Mouse (Mus musculus) lung, postnatal 14 days (tissue): Measurements from ENCODE around the gene Nrcam.
A peak's percentile ranks its signal among the peaks of the same experiment; 100 is the strongest.

Experiments used
- DNase-seq: peaks from one replicate; pipeline ENCODE4 v3.0.0; 2021

Gene Nrcam

DNA sequence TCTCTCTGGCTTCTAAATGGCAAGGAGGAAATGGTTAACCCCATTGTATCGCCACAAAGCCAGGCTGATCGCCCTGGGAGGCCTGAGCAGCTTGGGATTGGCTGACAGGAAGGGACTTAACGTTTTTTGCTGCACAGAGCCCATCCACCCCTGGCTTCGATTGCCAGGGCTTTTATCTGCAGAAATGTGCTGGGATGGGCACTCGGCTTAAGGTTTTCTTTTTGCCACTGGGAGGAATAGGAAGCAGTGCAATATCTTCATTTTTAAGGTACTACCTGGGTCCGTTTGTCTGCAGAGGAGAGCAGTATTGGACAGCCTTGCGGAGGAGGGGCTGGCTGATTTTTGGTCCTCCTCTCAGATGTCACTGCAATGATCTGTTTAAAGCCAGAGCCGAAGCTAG, 110.2 kb downstream of the Nrcam start:
- no peak for DNase-seq

DNA sequence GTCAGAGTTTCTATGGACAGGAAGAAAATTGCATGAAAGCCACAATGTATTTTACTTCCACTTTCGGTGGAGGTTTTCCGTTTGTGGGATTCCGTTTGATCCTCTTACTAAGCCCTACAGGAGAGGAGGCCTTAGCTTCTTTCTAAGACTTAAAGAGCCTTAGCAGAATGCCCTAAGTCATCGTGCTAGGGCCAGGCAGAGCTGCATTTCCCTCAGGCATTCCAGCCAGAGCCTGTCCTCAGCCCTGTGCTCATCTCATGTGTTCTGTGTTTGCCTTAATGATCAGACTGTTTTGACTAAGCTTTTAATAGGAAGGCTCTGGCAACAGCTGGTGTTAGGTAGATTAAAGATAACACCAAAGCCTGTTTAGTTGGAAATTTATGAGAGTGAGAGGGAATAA, 111.5 kb downstream of the Nrcam start:
- no peak for DNase-seq

DNA sequence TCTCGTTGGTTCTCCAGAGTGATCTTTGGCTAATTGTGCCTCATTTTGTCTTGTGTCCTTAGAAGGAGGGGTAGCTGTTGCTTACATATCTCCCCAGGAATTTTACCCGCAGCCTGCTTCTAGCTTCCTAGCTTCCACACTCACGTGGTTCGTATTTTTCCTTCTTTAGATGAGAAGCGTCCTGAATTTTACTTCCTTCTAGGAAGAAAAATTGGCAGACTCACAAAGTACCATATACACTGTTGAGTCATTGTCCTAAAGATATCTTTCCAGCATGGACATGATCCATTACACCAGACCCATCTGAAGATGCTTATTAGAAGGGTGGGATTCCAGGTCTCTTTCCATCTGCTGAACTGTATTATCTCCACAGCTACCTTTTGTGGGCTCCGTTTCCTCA, 122.2 kb downstream of the Nrcam start:
- no peak for DNase-seq

DNA sequence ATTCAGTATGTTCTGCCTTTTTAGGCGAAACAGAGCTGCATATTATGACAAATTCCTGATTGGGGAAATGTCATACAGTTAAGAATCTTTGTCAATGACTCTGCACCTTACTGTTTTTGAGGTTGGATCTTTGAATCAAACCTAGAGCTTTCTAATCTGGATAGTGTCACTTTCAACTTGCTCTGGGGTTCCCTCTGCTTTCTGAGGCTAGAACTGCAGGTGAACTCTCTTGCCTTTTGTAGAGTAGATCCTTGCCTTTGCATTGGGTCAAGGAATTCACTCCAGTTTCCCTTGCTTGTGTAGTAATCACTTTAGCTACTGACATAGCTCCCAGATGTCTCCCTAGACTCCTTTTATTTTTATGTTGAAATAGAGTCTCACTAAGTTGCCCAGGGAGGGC, 123.1 kb downstream of the Nrcam start:
- no peak for DNase-seq

DNA sequence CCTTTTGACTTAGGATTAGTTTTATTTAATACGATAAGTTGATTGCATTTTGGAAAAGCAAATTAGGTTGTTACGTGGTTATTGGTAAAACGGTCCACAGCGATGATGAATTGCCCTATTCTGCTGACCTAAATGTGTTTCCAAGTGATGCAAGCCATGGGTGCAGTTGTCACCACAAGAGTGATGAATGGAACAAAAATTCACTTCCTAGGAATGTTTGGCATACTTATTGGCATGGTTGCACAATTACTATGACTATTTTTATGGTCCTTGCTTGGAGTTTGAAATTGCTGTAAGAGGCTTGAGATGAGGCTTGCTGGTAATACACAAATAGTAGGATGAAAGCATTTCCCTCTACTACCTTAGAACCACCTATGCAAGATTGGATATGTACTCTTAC, 125.1 kb downstream of the Nrcam start:
- DNase-seq: no peak

DNA sequence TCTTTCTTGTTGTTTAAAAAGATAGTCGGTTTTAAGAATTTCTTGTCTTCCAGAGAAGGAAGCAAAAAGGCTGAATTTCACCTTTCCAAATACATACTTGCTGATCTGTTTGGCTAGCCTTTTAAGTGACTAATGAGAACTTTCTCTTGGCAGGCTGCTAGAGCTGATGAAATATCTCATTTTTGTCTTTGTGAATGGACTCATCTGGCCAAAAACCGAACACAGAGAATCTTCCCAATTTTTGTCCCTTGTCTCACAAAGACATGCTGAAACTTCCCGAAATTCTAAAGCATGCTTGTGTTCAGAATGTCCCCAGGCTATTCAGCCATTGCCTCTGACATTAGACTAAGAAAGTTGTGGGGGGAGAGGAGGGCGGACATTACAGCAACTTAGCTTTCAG, 129.3 kb downstream of the Nrcam start:
- peak; percentile 4 for DNase-seq

DNA sequence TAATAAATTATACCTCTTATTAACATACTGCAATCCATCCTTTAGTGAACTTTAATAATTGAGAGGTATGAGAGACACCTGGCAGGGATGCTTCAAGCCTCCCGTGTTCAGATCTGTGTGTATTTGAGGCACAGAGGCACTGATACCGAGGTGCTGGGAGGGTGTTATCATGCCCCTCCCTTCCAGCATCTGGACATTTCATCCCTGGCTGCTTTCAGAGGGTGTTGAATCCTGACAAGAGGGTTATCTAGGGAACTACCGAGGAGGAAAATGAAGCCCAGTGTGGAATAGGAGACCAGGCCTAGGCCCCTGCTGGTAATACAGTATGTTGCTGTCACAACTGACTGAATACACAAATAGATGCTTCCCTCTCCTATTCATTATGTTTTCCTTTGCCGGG, 133.8 kb downstream of the Nrcam start:
- DNase-seq: no peak

DNA sequence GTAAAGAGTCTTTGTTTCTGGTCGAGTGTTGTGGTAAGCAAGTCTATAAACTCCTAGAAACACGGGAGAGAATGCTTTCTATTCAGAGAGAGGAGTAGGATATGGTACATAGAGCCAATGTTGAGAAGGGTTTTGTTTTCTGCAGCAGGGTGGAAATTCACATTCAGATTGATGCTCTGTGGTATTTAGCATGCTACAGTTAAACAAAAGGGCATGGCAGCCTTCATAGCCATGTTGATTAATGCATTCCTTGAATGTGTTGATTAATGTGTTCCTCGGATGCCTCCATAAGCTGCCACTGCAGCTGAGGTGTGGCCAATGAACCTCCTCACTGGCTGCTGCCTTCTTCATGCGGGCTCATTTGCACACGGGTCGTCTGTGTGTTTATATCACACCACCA, 134.3 kb downstream of the Nrcam start:
- DNase-seq: no peak

DNA sequence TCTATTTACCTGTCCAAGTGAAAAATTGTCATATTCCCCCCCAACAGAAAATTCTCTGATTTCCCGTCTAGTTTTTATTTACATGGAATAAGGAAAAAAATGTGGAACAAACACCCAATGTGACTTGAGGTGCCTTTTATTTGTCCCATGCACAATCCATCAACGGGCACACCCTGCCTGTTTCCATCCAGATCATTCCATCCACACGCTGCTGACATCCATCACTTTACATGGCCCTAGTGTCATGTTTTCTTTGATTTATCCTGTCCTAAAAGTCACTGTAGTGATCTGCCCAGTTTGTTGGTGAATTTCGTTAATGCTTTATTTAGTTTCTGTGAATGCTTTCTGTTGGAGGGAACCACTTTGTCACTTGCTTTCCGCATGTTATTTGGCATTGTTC, 142.4 kb downstream of the Nrcam start:
- DNase-seq: no peak

DNA sequence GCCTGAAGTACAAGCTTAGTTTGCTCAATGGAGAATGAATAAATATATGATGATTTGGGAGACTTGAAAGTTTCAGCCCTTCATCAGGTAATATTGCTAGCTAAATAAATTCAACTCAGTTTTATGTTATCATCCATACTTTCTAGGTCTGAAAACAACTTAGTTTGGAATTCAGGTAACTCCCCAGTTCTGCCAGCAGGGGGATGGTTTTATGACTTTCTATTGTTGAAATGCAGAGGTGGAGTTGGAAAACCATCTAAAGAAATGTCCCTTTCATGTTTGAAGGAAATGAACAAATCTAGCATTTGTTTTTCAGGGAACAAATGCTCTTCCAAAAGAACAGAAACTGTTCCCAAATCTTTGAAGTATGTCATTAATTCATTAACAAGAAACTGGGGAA, 146.7 kb downstream of the Nrcam start:
- no peak for DNase-seq

DNA sequence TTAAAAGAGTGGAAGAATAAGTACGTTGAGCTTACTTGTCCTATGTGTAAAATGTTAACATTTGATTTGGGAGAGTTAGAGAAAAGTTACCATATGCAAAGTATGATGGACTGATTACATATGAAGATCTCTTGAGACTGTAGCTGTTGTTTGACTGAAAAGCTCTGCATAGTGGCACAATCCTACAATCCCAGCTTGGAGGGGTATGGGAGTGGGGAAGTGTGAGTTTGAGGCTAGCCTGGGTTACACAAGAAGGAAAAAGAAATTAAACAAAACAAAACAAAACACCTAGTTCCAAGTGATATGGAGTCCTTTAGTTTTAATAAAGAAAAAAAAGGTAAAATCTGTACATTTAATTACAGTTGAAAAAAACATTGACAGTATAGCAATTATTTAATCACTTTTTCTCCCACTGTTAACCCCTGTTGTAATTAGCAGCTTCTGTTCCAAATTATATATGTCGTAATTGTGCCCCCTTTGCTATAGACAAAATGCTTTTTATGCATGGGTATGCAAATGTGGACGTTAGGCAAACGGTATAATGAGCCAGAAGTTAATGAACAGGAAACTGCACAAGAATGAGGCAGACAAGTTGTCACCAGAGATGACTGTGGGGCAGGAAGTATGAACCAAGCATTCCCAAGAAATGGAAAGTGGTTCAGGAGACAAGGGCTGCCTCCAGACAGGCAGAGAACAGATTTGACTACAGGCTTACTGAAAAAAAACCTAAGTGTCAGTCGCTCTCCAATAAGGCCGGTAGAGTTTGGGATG, 150.8 kb downstream of the Nrcam start:
- no peak for DNase-seq

DNA sequence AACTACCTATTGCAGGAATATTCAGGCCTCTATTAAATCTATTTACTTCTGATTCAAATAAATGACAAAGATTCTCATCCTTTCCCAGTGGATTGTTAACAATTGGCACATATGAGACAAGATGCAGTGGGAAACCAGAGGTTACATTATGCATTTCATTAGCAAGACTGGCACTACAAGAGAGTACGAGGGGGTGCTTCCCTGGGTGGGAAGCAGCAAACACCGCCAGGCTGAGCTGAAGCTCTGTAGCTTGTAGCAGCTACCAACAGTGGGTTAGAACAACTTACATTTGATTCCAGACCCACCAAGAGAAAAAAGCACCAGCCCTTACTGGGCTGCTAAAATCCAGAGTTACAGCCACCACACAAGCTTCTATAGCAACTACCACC, 151.3 kb downstream of the Nrcam start:
- DNase-seq: no peak

DNA sequence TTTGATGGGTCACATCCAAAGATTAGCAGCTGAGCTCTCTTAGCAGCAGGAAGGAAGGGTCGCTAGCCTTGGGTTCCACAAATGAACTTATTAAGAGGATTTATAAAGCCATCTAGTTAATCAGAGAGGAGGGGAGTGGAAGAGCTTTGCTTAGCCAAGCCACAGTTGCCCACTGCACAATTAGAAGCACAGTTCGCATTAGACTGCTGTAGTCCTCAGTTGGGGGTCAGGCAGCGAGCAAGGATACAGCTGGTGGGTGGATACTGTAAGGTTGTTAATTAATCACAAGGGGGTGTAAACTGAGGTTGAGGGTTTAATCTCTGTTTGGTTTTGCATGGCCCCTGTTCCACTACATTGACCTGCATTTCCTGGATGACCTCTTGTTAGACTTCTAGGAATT, 152.7 kb downstream of the Nrcam start:
- no peak for DNase-seq

DNA sequence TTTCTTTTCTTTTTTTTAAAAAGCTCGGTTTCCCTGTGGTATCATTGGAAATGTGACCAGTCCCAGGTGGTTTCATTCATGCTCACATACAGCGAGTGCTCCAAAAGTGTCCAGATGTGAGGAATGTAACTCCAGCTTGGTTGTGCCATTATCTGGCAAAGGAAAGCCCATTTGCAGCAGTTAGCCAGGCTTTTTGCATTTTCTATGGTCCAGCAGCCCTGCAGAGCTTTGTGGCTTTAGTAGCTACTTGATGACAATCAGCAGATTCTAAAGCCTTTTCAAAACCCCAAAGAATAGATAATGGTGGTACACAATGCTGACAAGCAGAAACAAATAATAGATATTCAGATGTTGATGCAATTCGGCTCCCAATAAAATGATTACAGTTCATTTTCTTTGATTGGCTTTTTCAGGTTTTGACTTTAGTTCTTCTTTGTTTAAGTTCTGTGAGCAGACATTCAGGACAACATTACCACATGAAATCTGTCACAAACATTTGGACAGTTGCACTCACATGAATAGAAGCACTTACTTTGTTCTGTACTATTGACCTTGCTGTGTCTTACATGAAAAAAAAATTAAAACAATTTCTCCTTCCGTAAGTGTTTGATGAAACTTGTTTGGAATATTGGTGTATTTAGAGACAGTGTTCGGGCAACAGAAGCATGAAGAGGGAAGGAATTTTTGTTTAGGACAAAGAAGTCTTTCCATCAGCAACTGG, 164.2 kb downstream of the Nrcam start:
- peak; percentile 23 for DNase-seq

DNA sequence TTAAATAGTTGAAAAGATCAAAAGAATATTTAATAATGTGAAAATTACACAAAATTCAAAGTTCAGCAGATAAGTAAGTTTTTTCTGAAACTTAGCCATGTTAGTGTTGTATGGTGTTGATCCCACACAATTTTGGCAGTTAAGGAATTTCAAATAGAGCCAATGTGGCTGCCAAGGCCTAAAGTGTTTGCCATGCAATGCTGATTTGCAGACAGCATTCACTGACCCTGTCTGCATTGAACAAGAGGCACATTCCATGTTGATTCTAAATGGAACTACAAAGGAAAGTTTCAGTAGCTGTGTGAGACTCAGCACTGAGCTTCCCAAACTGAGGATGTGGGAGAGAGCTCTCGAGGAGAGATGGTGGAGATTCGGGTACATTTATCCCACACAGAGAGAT, 169.1 kb downstream of the Nrcam start:
- no peak for DNase-seq

DNA sequence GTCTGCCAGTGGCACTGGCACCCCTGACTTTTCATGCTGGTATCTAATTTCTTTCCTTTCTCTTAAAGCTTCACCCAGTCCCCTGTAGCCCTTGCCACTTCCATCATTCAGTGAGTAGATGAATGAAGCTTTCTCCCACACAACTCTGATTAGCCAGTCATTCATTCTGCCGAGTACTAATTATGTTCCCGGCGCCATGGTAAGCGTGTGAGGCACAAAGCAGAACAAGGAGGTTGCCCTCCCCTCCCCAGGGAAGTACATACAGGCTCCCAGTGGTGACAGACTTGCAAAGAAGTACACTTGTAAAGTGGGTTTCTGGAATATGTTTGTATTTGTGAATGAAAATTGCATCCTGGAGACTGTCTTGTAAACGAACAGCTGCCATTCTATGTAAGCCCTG, 170.2 kb downstream of the Nrcam start:
- no peak for DNase-seq

DNA sequence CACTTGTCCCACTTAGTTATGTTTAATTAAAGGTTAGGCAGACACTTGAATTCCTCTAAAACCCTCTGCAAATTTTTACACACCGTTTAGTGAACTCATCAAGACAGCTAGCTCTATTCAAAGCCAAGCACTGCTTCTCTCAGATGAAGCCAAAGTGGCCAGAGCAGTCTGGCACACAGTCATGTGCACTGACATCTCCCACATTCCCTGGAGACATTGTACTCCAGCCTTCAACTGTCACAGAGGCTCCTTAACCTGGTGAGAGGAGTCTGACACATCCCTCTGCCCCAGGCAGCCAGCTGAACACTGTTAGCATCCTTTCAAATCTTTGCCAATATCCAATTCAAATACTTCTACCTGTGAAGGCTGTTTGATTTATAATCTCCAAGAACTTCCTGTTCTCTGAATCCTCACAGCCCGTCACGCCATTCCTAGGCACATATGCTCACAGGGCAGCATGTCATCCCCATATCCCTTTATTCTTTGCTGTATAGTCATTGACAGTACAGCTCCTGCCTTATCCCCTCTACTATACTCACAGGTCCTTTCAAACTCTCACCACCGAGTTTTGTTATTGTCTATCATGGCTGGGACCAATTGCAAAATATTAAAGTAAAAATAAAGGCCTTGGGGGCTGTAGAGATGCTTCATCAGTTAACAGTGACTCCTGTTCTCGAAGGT, 173.3 kb downstream of the Nrcam start:
- DNase-seq: no peak

DNA sequence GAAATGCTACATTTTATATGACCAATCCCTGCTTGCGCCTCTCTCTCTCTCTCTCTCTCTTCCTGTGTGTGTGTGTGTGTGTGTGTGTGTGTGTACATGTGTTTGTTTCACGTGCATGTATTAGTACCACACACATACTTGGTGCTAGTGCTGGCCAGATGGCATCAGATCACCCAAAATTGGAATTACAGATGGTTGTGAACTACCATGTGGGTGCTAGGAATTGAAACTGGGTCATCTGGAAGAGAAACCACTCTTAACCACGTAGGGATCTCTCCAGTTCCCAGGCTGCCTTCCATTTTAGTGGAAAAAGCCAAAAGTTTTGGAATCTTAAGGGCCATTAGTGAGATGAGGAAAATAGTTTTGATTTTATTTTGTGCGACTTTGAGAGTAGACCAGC, 175.1 kb downstream of the Nrcam start:
- no peak for DNase-seq

DNA sequence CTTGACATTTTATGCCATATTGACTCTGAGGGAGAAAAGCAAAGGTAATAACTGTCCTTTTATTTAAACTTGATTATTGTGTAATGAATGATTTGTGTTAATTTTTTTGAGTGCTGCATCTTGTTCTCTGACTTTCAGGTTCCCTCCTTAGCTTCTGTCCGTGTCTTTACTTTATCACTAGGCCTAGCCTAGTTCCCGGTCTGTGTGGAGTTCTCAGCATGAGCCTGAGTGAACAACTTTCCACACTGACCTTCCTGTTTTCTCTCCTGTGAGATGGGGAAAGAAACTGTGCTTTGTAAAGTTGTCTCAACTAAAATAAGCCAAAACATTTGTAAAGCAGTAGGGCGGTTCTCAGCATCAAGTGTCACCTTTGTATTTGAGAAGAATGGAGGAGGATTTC, 179.9 kb downstream of the Nrcam start:
- no peak for DNase-seq

DNA sequence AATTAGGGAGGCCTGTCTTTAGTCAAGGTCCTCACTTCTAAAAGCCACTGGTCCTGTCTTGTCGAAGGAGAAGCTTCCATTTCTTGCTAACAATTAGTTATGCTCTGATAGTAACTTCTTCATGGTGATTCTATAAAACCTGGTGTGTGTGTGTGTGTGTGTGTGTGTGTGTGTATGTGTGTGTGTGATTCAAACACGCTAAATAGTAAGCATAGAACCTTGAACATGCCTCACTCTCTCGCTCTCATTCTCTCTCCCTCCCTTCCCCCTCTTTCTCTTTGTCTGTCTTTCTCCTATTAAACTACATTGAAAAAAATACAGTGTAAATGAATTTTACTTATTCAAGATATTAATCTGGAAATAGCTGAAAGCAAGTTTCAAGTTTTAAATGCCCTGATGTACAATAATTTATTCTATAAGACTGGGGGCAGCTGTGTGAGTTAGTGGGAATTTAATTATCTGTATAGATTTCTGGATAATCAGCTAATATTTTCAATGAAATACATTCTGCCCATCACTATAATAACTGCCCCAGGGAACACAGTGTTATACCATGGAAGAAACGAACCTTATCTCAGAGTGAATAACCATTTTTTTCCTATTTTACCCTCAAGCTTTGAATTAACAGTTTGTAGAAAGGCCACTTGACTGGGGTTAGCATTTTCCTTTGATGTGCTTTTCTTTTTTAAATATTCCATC, 180.9 kb downstream of the Nrcam start:
- DNase-seq: no peak

DNA sequence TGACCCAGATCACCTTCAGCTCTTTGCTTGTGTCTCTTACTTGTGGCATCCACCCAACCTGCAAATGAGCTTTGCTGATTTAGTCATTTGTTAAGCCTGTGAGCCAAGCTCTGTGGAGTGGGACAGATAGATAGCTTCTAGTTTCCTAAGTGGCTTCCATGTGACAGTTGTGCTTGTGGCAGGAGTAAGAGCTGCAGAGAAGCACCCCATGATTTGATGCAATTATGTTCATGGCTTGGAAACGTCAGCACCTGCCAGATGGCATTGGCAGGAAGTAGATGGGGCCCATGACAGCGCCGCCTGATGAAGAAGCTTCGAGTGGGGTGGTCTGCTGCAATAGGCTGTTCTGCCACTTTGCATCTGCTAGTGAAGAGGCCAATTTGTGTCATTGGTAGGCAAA, 186.4 kb downstream of the Nrcam start:
- DNase-seq: no peak

DNA sequence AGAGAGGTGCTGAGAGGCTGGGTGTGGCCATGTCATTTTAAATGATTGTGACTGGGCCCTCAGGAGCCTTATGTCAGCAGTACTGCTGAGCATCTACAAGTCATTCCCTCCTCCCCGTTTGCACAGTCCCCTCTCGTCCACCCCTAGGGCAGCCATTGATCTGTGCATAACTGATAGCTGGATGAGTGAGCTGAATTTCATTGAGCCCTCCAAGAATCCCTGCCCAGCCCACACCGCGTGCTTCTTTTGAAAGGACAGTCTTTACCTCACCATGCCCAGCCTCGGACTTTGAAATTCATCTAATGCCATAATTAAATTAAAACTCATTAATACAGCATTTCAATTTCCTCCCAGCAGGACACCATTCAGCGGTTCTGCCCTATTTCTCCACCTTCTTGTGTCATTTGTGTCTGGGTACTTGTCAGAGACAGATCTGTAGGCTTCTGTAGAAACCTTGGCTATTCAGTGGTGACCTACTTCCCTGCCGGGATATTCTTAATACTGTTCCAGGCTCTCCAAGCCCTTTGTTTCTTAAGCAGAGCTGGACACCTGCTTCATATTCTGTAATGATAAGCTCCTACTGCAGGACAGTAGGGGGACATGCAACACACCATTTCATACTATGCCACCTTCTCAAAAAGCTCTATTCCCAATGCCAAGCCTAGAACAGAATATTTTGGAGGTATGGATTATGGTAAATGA, 190.9 kb downstream of the Nrcam start:
- DNase-seq: no peak

DNA sequence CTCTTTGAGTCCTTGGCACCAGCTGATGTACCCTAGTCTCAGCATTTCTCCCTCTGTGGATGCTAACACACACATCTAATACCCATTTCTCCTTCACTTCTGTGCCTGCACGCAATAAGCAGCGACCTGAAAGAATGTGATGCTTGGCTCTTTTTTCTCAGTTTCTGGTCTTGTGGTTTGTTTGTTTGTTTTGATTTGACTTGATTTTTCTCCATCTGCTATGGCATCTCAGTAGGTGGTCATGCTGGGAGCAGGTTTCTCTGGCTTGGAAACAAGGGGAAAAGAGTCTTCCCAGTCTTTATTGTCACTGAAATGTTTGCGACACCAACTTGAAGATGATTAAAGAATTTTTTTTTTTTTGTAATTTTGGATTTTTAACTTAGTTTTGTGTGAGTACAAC, 192.8 kb downstream of the Nrcam start:
- DNase-seq: no peak
